Mouse (Mus musculus): ENCODE data around the gene Fut2. TPM values are rescaled to one million over a fixed set of nuclear protein-coding genes. Genes with fewer than 3 reads are reported as not detected.
"Not testable (repeated sequence)": the region's sequence is repeated elsewhere in the genome, so short reads cannot be mapped to it uniquely, and the experiment has no call there.

Fut2 gene
- polyA plus RNA-seq, 1 experiment from 2014 or later, result 0.56 TPM

DNA sequence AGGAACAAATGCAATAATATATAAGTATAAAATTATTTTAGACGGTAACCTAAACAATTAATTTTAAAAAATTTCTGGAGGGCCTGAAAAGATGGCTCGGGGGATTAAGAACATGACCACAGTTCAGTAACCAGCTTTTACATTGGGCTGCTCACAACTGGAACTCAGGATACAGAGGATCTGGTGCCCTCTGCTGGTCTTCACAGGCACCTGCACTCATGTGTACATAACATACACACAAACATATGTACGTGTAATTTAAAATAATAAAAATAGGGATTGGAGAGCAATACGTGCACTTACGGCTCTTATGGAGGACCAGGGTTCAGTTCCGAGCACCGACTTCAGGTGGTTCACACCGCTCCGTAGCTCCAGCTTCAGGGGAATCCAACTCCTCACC, 2.7 kb upstream of the Fut2 start:
- 92% methylated on average over 9 of the region's 9 CpGs for WGBS (ENCODE audit: insufficient replicate concordance)
- Histone ChIP-seq H3K27me3 (ENCODE audit: control insufficient read depth, insufficient read depth, low read length) (no peaks in the 10 kb centered on the region), H3K27ac (ENCODE audit: low read depth, low read length) (no peak overlapping the region), H3K9me3 (replicated peaks; ENCODE audit: control insufficient read depth, low read length) (no peaks in the 10 kb centered on the region), H3K9ac (ENCODE audit: low read depth, low read length) (no peak overlapping the region), H3K4me2 (no peak overlapping the region), H3K36me3 (ENCODE audit: control insufficient read depth, insufficient read depth, low read length) (no peaks in the 10 kb centered on the region), H3K4me1 (ENCODE audit: control insufficient read depth, insufficient read depth, low read length) (0 out of 2 replicates have a peak, but pooled peaks cover 4% of the 10 kb centered on the region), H3K4me3 (ENCODE audit: low read depth, low read length) (no peak overlapping the region)
- ATAC-seq (replicated peaks; ENCODE audit: insufficient number of reproducible peaks, low FRiP score, low TSS enrichment), result no peak

DNA sequence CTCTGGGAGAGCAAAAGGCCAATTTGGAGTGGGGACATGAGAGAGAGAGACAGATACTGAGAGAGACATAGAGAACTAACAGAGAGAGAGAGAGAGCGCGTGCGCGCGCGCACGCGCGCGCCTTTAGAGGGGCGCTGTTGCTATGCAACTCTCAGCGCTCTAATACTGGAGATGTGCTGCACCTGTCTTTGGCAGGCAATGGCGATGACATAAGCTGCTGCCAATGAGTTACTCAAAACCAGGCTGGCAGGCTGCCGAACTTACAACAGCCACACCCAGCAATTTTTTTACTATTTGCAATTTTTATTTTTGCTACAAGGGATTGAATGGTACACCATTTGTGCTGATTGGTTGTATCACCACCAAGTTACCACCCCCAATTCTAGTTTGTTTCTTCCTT, 1.6 kb upstream of the Fut2 start:
- 75% methylated on average over 14 of the region's 14 CpGs for WGBS (ENCODE audit: insufficient replicate concordance)
- H3K27me3 ChIP-seq (ENCODE audit: control insufficient read depth, insufficient read depth, low read length), result no peaks in the 10 kb centered on the region
- ATAC-seq (replicated peaks; ENCODE audit: insufficient number of reproducible peaks, low FRiP score, low TSS enrichment), result no peak

DNA sequence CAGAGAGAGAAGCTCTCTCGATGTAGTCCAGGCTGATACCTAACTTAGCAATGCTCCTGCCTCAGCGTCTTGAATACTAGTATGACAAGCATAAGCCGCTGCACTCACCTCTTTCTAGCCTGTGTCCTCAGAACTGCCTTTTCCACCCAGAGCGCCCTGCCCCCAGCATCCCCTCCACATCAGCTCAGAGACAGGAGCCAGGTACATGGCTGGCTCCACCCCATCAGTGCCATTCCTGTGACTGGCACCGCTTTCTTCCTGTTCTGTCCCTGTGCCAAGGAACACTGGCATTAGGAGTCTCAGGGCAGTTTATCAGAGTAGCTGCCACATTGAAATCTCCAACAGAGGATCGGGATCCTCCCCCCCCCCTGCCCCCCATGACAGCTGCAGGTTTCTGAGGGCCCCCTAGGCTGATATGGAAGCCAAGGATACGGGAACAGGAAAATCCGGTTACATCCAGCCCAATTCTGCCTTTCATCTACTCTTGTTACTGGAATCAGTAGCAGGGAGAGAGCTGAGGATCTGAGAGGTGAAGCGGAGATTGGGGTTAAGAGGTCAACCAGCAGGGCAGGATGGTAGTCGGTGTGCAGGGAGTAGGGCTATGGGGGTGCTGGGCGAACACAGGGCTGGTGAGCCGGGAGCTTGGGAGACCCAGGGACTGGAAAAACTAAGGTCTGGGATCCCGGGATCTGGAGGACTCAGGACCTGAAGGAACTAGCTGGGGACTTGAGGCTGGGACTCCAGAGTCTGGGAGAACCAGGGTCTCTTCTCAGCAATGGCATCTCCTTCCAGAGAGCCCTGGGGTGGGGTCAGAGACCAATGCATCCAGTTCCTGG, 673 bp downstream of the Fut2 start:
- no peak for ATAC-seq (replicated peaks; ENCODE audit: insufficient number of reproducible peaks, low FRiP score, low TSS enrichment)
- H3K4me1 ChIP-seq (ENCODE audit: control insufficient read depth, insufficient read depth, low read length), result peaks cover 4% of the 10 kb centered on the region; the same call in 1 of the 2 replicates
- H3K9ac ChIP-seq (ENCODE audit: low read depth, low read length), result no peak overlapping the region
- H3K27ac ChIP-seq (ENCODE audit: low read depth, low read length), result no peak overlapping the region
- no peaks in the 10 kb centered on the region for H3K9me3 ChIP-seq (replicated peaks; ENCODE audit: control insufficient read depth, low read length)
- no peak overlapping the region for H3K4me2 ChIP-seq
- H3K27me3 ChIP-seq (ENCODE audit: control insufficient read depth, insufficient read depth, low read length), result no peaks in the 10 kb centered on the region
- no peaks in the 10 kb centered on the region for H3K36me3 ChIP-seq (ENCODE audit: control insufficient read depth, insufficient read depth, low read length)
- no peak overlapping the region for H3K4me3 ChIP-seq (ENCODE audit: low read depth, low read length)
- WGBS (ENCODE audit: insufficient replicate concordance), result 56% methylated on average over 13 of the region's 13 CpGs

More for the DNA sequence above, 1.6 kb upstream of the Fut2 start:
- no peak overlapping the region for H3K4me3 ChIP-seq (ENCODE audit: low read depth, low read length)
- no peak overlapping the region for H3K27ac ChIP-seq (ENCODE audit: low read depth, low read length)
- H3K36me3 ChIP-seq (ENCODE audit: control insufficient read depth, insufficient read depth, low read length), result no peaks in the 10 kb centered on the region
- no peak overlapping the region for H3K9ac ChIP-seq (ENCODE audit: low read depth, low read length)
- H3K4me1 ChIP-seq (ENCODE audit: control insufficient read depth, insufficient read depth, low read length), result peaks cover 4% of the 10 kb centered on the region; the same call in 1 of the 2 replicates
- no peaks in the 10 kb centered on the region for H3K9me3 ChIP-seq (replicated peaks; ENCODE audit: control insufficient read depth, low read length)
- H3K4me2 ChIP-seq, result no peak overlapping the region

DNA sequence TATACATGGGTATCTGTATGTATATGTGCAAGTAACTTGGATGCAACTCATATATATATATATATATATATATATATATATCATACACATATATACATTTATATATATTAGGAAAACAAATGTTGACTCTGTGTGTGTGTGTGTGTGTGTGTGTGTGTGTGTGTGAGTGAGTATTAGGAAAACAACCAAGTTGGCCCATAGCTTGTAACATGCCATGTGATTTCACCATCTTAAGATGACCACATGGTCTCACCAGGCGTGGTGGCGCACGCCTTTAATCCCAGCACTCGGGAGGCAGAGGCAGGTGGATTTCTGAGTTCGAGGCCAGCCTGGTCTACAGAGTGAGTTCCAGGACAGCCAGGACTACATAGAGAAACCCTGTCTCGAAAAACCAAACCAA, 4.5 kb downstream of the Fut2 start:
- not testable (repeated sequence) for H3K27me3 ChIP-seq (ENCODE audit: control insufficient read depth, insufficient read depth, low read length); H3K4me3 ChIP-seq (ENCODE audit: low read depth, low read length); H3K9ac ChIP-seq (ENCODE audit: low read depth, low read length); H3K4me1 ChIP-seq (ENCODE audit: control insufficient read depth, insufficient read depth, low read length); H3K9me3 ChIP-seq (replicated peaks; ENCODE audit: control insufficient read depth, low read length); H3K27ac ChIP-seq (ENCODE audit: low read depth, low read length); H3K36me3 ChIP-seq (ENCODE audit: control insufficient read depth, insufficient read depth, low read length); H3K4me2 ChIP-seq; ATAC-seq (replicated peaks; ENCODE audit: insufficient number of reproducible peaks, low FRiP score, low TSS enrichment)
- 95% methylated on average over 6 of the region's 6 CpGs for WGBS (ENCODE audit: insufficient replicate concordance)

DNA sequence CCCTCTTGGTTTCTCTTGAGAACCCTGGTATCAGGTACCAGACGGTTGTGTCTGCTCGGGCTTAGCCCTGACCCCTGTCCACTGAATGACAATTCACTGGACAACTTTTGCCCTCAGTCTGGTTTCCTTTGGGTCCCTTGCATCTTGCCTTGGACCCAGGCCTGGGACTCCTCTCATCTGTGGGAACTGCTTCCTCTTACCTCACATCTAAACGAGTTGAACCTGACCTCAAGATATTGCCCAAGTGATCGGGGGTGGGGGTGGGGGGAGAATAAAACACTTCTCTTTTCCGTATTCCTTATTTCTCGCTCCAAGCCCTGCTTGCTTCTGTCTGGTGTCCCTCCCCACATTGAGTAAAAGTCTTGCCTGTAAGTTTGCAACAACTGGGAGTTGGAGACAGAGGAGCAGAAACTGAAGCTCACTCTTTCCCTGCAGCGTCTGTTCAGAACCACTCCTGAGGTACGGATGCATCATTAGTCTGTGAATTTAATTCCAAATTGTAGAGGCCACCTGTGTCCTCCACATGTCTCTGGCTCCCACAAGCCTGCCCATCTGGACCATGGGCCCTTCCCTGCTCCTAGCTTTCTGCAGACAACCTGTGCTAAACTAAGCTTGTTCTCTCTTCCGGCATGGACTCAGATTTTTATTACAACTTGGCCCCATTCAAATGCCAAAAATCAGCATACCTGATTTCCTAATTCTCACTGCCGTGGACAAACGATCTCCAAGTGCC, 5.3 kb downstream of the Fut2 start:
- H3K36me3 ChIP-seq (ENCODE audit: control insufficient read depth, insufficient read depth, low read length), result no peaks in the 10 kb centered on the region
- H3K4me3 ChIP-seq (ENCODE audit: low read depth, low read length), result no peak overlapping the region
- no peak overlapping the region for H3K27ac ChIP-seq (ENCODE audit: low read depth, low read length)
- H3K9ac ChIP-seq (ENCODE audit: low read depth, low read length), result no peak overlapping the region
- H3K4me1 ChIP-seq (ENCODE audit: control insufficient read depth, insufficient read depth, low read length), result peaks cover 4% of the 10 kb centered on the region; the same call in 1 of the 2 replicates
- ATAC-seq (replicated peaks; ENCODE audit: insufficient number of reproducible peaks, low FRiP score, low TSS enrichment), result no peak
- 0 out of 2 replicates have a peak, but pooled peaks cover 3% of the 10 kb centered on the region for H3K9me3 ChIP-seq (replicated peaks; ENCODE audit: control insufficient read depth, low read length)
- H3K4me2 ChIP-seq, result no peak overlapping the region
- WGBS (ENCODE audit: insufficient replicate concordance), result 79% methylated on average over 11 of the region's 11 CpGs
- H3K27me3 ChIP-seq (ENCODE audit: control insufficient read depth, insufficient read depth, low read length), result no peaks in the 10 kb centered on the region

DNA sequence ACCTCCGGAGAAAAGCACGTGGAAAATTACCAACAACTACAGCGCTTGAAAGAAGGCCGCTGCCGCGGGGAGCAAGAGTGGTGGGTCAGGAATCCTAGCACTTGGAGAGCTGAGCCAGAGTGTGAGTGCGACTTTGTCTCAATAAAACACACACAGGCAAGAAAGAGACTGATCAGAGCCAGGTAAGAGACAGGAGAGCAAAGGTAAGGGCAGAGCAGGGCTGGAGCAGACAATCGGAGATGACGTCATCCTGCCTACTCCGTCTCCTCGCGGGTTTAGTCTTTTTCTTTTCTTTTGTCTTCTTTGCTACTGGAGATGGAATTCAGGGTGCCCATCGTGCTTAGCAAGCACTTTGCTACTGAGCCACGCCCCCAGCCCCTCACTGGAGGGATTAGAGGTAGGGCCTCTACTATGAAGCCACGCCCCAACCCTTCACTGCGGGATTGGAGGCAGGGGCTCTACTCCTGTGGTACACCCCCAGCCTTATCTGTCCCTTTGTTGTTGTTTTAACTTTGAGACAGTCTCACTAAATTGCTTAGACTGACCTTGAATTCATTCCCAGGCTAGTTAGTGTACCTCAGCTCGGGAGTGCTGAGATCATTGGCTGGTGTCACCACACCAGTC, 11.7 kb downstream of the Fut2 start:
- no peaks in the 10 kb centered on the region for H3K36me3 ChIP-seq (ENCODE audit: control insufficient read depth, insufficient read depth, low read length)
- no peaks in the 10 kb centered on the region for H3K27me3 ChIP-seq (ENCODE audit: control insufficient read depth, insufficient read depth, low read length)
- peak overlapping the region; percentile 55 for H3K4me2 ChIP-seq
- H3K4me1 ChIP-seq (ENCODE audit: control insufficient read depth, insufficient read depth, low read length), result 0 out of 2 replicates have a peak, but pooled peaks cover 3% of the 10 kb centered on the region
- peak overlapping the region; percentile 12; the same call in 1 of the 2 replicates for H3K4me3 ChIP-seq (ENCODE audit: low read depth, low read length)
- ATAC-seq (replicated peaks; ENCODE audit: insufficient number of reproducible peaks, low FRiP score, low TSS enrichment), result no peak
- 0 out of 2 replicates have a peak, but pooled peaks cover 3% of the 10 kb centered on the region for H3K9me3 ChIP-seq (replicated peaks; ENCODE audit: control insufficient read depth, low read length)
- 0 out of 2 replicates have a peak overlapping the region, but pooled peaks have one; percentile 23 for H3K9ac ChIP-seq (ENCODE audit: low read depth, low read length)
- H3K27ac ChIP-seq (ENCODE audit: low read depth, low read length), result no peak overlapping the region
- WGBS (ENCODE audit: insufficient replicate concordance), result 26% methylated on average over 17 of the region's 17 CpGs

DNA sequence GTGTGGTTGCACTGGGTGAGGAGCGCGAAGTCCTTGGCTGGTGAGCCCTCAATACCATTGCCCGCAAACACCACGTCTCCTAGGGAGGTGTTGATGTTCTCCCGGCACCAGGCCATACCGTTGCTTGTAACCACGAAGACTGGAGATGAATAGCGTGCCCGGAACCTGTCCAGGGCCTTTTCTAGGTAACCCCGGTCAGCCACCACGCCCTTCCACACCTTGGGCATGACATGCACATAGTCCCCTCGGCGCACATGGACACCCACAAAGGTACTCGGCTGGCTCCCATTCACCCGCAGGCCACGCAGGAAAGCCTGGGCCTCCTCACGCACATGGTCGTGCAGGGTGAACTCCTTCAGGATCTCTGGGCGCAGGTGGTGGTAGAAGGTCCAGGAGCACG, 15.7 kb downstream of the Fut2 start:
- not testable (repeated sequence) for H3K27ac ChIP-seq (ENCODE audit: low read depth, low read length); ATAC-seq (replicated peaks; ENCODE audit: insufficient number of reproducible peaks, low FRiP score, low TSS enrichment)

DNA sequence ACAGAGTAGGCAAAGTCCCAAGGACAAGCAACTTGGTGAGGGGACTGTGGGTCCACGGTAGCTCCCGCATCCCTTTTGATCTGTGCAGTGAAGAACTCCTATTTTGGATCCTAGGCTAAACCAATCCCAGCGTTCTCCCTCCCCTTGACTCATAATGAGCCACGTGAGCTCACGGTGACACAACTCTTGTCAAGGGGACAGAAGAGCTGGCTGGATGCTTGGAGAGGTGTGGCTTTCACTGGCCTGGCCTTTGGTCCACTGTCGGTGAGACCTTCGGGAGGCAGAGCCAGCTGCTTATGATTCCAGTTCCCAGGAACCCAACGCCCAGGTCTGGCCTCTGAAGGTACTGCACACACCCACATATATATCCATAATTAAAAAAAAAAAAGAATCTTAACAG, 16.8 kb downstream of the Fut2 start:
- no peak overlapping the region for H3K9ac ChIP-seq (ENCODE audit: low read depth, low read length)
- no peaks in the 10 kb centered on the region; the same call in 1 of the 2 replicates for H3K27me3 ChIP-seq (ENCODE audit: control insufficient read depth, insufficient read depth, low read length)
- peak overlapping the region; percentile 46 for H3K27ac ChIP-seq (ENCODE audit: low read depth, low read length)
- peak overlapping the region; percentile 37 for H3K4me2 ChIP-seq
- H3K4me1 ChIP-seq (ENCODE audit: control insufficient read depth, insufficient read depth, low read length), result peaks cover 8% of the 10 kb centered on the region
- no peaks in the 10 kb centered on the region for H3K9me3 ChIP-seq (replicated peaks; ENCODE audit: control insufficient read depth, low read length)
- no peaks in the 10 kb centered on the region for H3K36me3 ChIP-seq (ENCODE audit: control insufficient read depth, insufficient read depth, low read length)
- peak; percentile 50; the same call in 1 of the 2 replicates for ATAC-seq (replicated peaks; ENCODE audit: insufficient number of reproducible peaks, low FRiP score, low TSS enrichment)
- WGBS (ENCODE audit: insufficient replicate concordance), result 44% methylated on average over 8 of the region's 8 CpGs
- no peak overlapping the region for H3K4me3 ChIP-seq (ENCODE audit: low read depth, low read length)

More for the DNA sequence above, 15.7 kb downstream of the Fut2 start:
- not testable (repeated sequence) for H3K36me3 ChIP-seq (ENCODE audit: control insufficient read depth, insufficient read depth, low read length); H3K9ac ChIP-seq (ENCODE audit: low read depth, low read length); H3K4me2 ChIP-seq; H3K4me3 ChIP-seq (ENCODE audit: low read depth, low read length); H3K27me3 ChIP-seq (ENCODE audit: control insufficient read depth, insufficient read depth, low read length); H3K9me3 ChIP-seq (replicated peaks; ENCODE audit: control insufficient read depth, low read length); H3K4me1 ChIP-seq (ENCODE audit: control insufficient read depth, insufficient read depth, low read length)
- WGBS (ENCODE audit: insufficient replicate concordance), result 90% methylated on average over 19 of the region's 20 CpGs

Data from heart, embryonic 11.5 days (tissue).